Mouse (Mus musculus) brain, embryonic 14.5 days (tissue): ENCODE results near the gene Nckap5.

Experiments
- CTCF ChIP-seq: fragments of 200-500 bp; IDR thresholded peaks from 2 replicates; pipeline ENCODE4 v1.5.1; 2012; ENCODE audit warnings: inconsistent platforms, mild to moderate bottlenecking, moderate library complexity, borderline replicate concordance; ENCODE audit not compliant: insufficient read depth, insufficient read length; ENCODE audit errors: extremely low read depth
- POLR2A ChIP-seq: fragments of 200-500 bp; IDR thresholded peaks from 2 replicates; pipeline ENCODE4 v1.6.1; 2012; ENCODE audit warnings: mild to moderate bottlenecking, inconsistent platforms, borderline replicate concordance; ENCODE audit not compliant: poor library complexity, insufficient read depth, insufficient read length, severe bottlenecking; ENCODE audit errors: extremely low read depth

DNA sequence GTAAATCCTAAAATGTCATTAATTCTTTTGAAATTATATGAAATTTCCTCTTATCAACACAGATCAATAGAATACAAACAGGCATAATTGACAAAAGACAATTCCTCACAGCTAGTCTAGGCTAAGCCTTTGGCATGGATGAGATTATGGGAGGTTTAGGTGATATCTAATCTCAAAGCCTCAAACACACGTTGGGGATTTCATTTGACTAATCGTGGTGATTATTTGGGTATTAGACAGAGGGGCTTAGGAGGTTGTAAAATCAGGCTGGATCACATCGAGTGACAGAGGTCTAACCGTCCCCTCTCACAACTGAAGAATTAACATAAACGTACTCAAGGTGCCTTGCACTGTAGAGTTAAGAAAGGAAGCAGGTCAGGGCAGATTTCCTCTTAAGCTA, 674.8 kb downstream of the Nckap5 start:
- no peak for TF ChIP-seq CTCF
- no peak for TF ChIP-seq POLR2A
